Mouse (Mus musculus) liver, embryonic 16.5 days (tissue): Measurements from ENCODE around the gene Nkd1. TPM values are rescaled to one million over a fixed set of nuclear protein-coding genes. Genes with fewer than 3 reads are reported as not detected.

Experiments
- ATAC-seq: fragments of 200-750 bp; cut with Nextera tagmentation; 2 replicates; pipeline ENCODE4 v1.8.0; 2017; ENCODE audit warnings: low read depth, mild to moderate bottlenecking, moderate number of reproducible peaks, moderate library complexity
- H3K27ac ChIP-seq: fragments of 300-500 bp; sonication (generic); 2 replicates; pipeline ENCODE4 v1.5.1; 2014; ENCODE audit warnings: mild to moderate bottlenecking, low read length
- H3K27me3 ChIP-seq: fragments of 300-500 bp; sonication (generic); 2 replicates; pipeline ENCODE4 v1.6.1; 2014; ENCODE audit warnings: low read depth, low read length, mixed read lengths; ENCODE audit not compliant: control insufficient read depth, insufficient read depth
- H3K36me3 ChIP-seq: fragments of 300-500 bp; sonication (generic); 2 replicates; pipeline ENCODE4 v1.6.1; 2014; ENCODE audit warnings: mild to moderate bottlenecking; ENCODE audit not compliant: control insufficient read depth, insufficient read depth
- H3K4me1 ChIP-seq: fragments of 300-500 bp; sonication (generic); 2 replicates; pipeline ENCODE4 v1.6.1; 2014; ENCODE audit warnings: low read depth, low read length, mixed read lengths; ENCODE audit not compliant: control insufficient read depth
- H3K4me2 ChIP-seq: fragments of 300-500 bp; sonication (generic); 2 replicates; pipeline ENCODE4 v1.6.1; 2014; ENCODE audit warnings: low read depth, low read length, mixed read lengths
- H3K4me3 ChIP-seq: fragments of 300-500 bp; sonication (generic); 2 replicates; pipeline ENCODE4 v1.5.1; 2014; ENCODE audit warnings: low read depth, mild to moderate bottlenecking, low read length
- H3K9ac ChIP-seq: fragments of 300-500 bp; sonication (generic); 2 replicates; pipeline ENCODE4 v1.6.1; 2014; ENCODE audit warnings: low read depth, low read length
- H3K9me3 ChIP-seq: fragments of 300-500 bp; sonication (generic); replicated peaks from 2 replicates; pipeline ENCODE4 v1.6.1; 2016; ENCODE audit warnings: low read length; ENCODE audit not compliant: control insufficient read depth
- WGBS: fragments of 180-500 bp; shearing (Covaris S2); extraction: QIAGEN DNeasy Blood & Tissue Kit; methylation state at CpG from one replicate; pipeline ENCODE4 v1.1.7; 2014; ENCODE audit not compliant: insufficient replicate concordance; 5-methylcytosine and 5-hydroxymethylcytosine counted together
- polyA plus RNA-seq: library from polyadenylated mRNA; unstranded; fragments of >200 nt; fragmentation: Nextera tagmentation; extraction: Ambion mirVana; gene quantifications from 2 replicates; pipeline ENCODE4 v1.2.1, GENCODE M21; 2015

Nkd1 gene
- polyA plus RNA-seq, 1 experiment from 2014 or later = 1.9 TPM

GRCm38 (mm10) chr8:88619513-88619912 lies 98.4 kb downstream of the Nkd1 start:
- 36% methylated on average over 3 of the region's 3 CpGs for WGBS
- ATAC-seq = no peak
- no peaks in the 10 kb centered on the region for H3K9me3 ChIP-seq
- no peaks in the 10 kb centered on the region for H3K36me3 ChIP-seq
- no peak overlapping the region for H3K4me3 ChIP-seq
- no peaks in the 10 kb centered on the region for H3K27me3 ChIP-seq
- no peaks in the 10 kb centered on the region for H3K4me1 ChIP-seq
- H3K27ac ChIP-seq = no peak overlapping the region
- H3K4me2 ChIP-seq = no peak overlapping the region
- H3K9ac ChIP-seq = no peak overlapping the region

GRCm38 (mm10) chr8:88620931-88621330 lies 99.8 kb downstream of the Nkd1 start:
- 52% methylated on average over 5 of the region's 5 CpGs for WGBS
- H3K27ac ChIP-seq = no peak overlapping the region
- ATAC-seq = no peak
- no peaks in the 10 kb centered on the region for H3K36me3 ChIP-seq
- H3K9me3 ChIP-seq = no peaks in the 10 kb centered on the region
- H3K4me2 ChIP-seq = no peak overlapping the region
- no peaks in the 10 kb centered on the region for H3K4me1 ChIP-seq
- no peak overlapping the region for H3K9ac ChIP-seq
- no peak overlapping the region for H3K4me3 ChIP-seq
- no peaks in the 10 kb centered on the region for H3K27me3 ChIP-seq

- no peaks in the 10 kb centered on the region for H3K27me3 ChIP-seq
- H3K27ac ChIP-seq = no peak overlapping the region
- ATAC-seq = no peak
- no peaks in the 10 kb centered on the region for H3K9me3 ChIP-seq
- WGBS = 1% methylated on average over 8 of the region's 8 CpGs
- H3K36me3 ChIP-seq = no peaks in the 10 kb centered on the region
- no peak overlapping the region for H3K9ac ChIP-seq
- no peak overlapping the region for H3K4me2 ChIP-seq
- H3K4me1 ChIP-seq = no peaks in the 10 kb centered on the region
- H3K4me3 ChIP-seq = no peak overlapping the region
Measured at GRCm38 (mm10) chr8:88621408-88621807, 100.3 kb downstream of the Nkd1 start.

GRCm38 (mm10) chr8:88623351-88623750 lies 102.2 kb downstream of the Nkd1 start:
- WGBS = 62% methylated on average over 3 of the region's 3 CpGs
- Histone ChIP-seq H3K27ac (no peak overlapping the region), H3K4me1 (peaks cover 4% of the 10 kb centered on the region), H3K27me3 (peaks cover 15% of the 10 kb centered on the region), H3K4me2 (no peak overlapping the region), H3K9me3 (no peaks in the 10 kb centered on the region), H3K4me3 (no peak overlapping the region), H3K36me3 (no peaks in the 10 kb centered on the region), H3K9ac (no peak overlapping the region)
- no peak for ATAC-seq

GRCm38 (mm10) chr8:88624276-88624675 lies 103.1 kb downstream of the Nkd1 start:
- 54% methylated on average over 3 of the region's 3 CpGs for WGBS
- H3K27me3 ChIP-seq = peaks cover 18% of the 10 kb centered on the region
- H3K9me3 ChIP-seq = no peaks in the 10 kb centered on the region
- no peak overlapping the region for H3K4me2 ChIP-seq
- no peak overlapping the region for H3K27ac ChIP-seq
- H3K4me1 ChIP-seq = peaks cover 4% of the 10 kb centered on the region
- H3K9ac ChIP-seq = no peak overlapping the region
- no peaks in the 10 kb centered on the region for H3K36me3 ChIP-seq
- ATAC-seq = no peak
- H3K4me3 ChIP-seq = no peak overlapping the region

GRCm38 (mm10) chr8:88626433-88626832 lies 105.3 kb downstream of the Nkd1 start:
- Histone ChIP-seq H3K36me3 (no peaks in the 10 kb centered on the region), H3K4me1 (peaks cover 4% of the 10 kb centered on the region), H3K9me3 (no peaks in the 10 kb centered on the region), H3K27ac (no peak overlapping the region), H3K4me3 (no peak overlapping the region), H3K4me2 (no peak overlapping the region), H3K27me3 (peaks cover 18% of the 10 kb centered on the region), H3K9ac (no peak overlapping the region)
- no peak for ATAC-seq
- 15% methylated on average over 3 of the region's 3 CpGs for WGBS

- peaks cover 4% of the 10 kb centered on the region for H3K4me1 ChIP-seq
- peak overlapping the region; percentile 46 for H3K4me3 ChIP-seq
- H3K27me3 ChIP-seq = peaks cover 18% of the 10 kb centered on the region
- peak overlapping the region; percentile 59 for H3K4me2 ChIP-seq
- 20% methylated on average over 19 of the region's 19 CpGs for WGBS
- ATAC-seq = no peak
- H3K36me3 ChIP-seq = no peaks in the 10 kb centered on the region
- no peak overlapping the region for H3K27ac ChIP-seq
- H3K9me3 ChIP-seq = no peaks in the 10 kb centered on the region
- no peak overlapping the region for H3K9ac ChIP-seq
Measured at GRCm38 (mm10) chr8:88626940-88627264, 105.7 kb downstream of the Nkd1 start.

- H3K27ac ChIP-seq = no peak overlapping the region
Measured at GRCm38 (mm10) chr8:88627265-88627991, 106.3 kb downstream of the Nkd1 start.

GRCm38 (mm10) chr8:88628001-88628774 lies 107.0 kb downstream of the Nkd1 start:
- no peaks in the 10 kb centered on the region for H3K36me3 ChIP-seq
- no peak overlapping the region for H3K9ac ChIP-seq
- H3K4me1 ChIP-seq = peaks cover 4% of the 10 kb centered on the region
- no peak for ATAC-seq
- H3K9me3 ChIP-seq = no peaks in the 10 kb centered on the region
- WGBS = 56% methylated on average over 14 of the region's 14 CpGs
- H3K27me3 ChIP-seq = peaks cover 18% of the 10 kb centered on the region
- no peak overlapping the region for H3K27ac ChIP-seq
- peak overlapping the region; percentile 46; the same call in 1 of the 2 replicates for H3K4me3 ChIP-seq
- H3K4me2 ChIP-seq = peak overlapping the region; percentile 59

More at GRCm38 (mm10) chr8:88627265-88627991, 106.3 kb downstream of the Nkd1 start:
- Histone ChIP-seq H3K9me3 (no peaks in the 10 kb centered on the region), H3K4me2 (peak overlapping the region; percentile 59), H3K27me3 (peaks cover 18% of the 10 kb centered on the region), H3K4me1 (peaks cover 4% of the 10 kb centered on the region), H3K9ac (no peak overlapping the region), H3K4me3 (peak overlapping the region; percentile 46), H3K36me3 (no peaks in the 10 kb centered on the region)
- WGBS = 1% methylated on average over 105 of the region's 105 CpGs
- ATAC-seq = peak; percentile 43; the same call in 1 of the 2 replicates
